Mouse (Mus musculus) embryonic stem cell, embryonic (primary cell): ENCODE results near the gene Gm43738.

Experiments
- CTCF ChIA-PET, 4 experiments: fragments of 300-600 bp in 2 of 4; fragments of 350-600 bp in 2 of 4; sonication (Branson Sonifier 250); formaldehyde crosslinking; loops; one replicate each; lab custom pipeline; 2022; ENCODE audit warnings: inconsistent platforms in 2 of 4; lab: Charles Lee
- POLR2A ChIA-PET, 4 experiments: fragments of 300-600 bp in 2 of 4; fragments of 350-600 bp in 2 of 4; sonication (Branson Sonifier 250); formaldehyde crosslinking; loops; one replicate each; lab custom pipeline; 2022; ENCODE audit warnings: antibody characterized with exemption in 4 of 4, inconsistent platforms in 1 of 4; lab: Charles Lee

Gm43738 gene

DNA sequence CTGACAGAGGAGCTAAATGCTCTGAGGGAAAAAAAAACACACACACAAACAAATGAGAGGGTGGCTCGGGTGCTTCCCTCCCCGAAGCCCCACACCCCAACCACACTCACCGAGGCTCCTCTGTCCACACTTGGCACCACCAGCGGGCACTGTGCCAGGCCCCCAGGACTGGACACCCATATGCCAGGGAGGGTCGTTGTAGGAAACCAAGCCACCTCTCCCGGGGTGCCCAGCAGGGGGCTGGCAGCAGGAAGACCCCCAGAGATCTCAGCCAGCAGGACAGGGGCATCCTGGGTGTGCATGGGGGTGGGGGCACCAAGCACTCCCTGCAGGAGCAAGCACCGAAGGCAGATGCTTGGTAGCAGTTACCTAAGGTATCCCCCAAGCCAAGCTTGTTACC is at the start of gene Gm43738:
Gene Gm43738, minus strand, starts transcription at position 289 of the 400 bp plus-strand sequence.
- CTCF ChIA-PET: interaction anchor here in 3 of 4 experiments (1.0 to 1.7 kb wide), 6 partner anchors 9 to 144 kb away, joined by 3 to 10 read pairs (median 6); partner anchors contain the start of gene Hcn3 (in 1 of the 3)
- POLR2A ChIA-PET: interaction anchor here in 2 of 4 experiments (0.7 to 5.0 kb wide), 12 partner anchors 9 to 243 kb away, joined by 3 to 63 read pairs (median 6); partner anchors contain the start of genes Rusc1 (in 2 of the 2) and Scamp3 (in 1 of the 2)

DNA sequence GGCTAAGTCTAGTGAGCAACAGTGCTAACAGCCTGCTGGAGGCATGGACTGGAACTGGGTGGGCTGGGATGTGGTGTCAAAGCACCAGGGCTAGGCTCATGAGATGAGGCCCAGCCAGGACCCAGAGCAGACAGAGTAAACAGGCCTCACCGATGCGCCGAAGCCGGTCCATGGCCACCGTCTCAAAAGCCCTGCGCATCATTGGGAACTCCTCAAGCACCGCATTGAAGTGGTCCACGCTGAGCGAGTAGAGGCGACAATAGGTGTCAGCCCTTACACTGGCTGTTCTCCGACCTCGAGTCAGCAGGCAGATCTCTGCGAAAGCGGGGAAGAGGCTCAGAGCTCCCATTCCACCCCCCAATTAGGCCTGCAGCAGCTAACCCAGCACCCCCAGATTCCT is 47.7 kb upstream of the Gm43738 start:
- CTCF ChIA-PET: interaction anchor here in 3 of 4 experiments (1.3 to 2.2 kb wide), 4 partner anchors 11 to 33 kb away, joined by 4 to 8 read pairs (median 6); partner anchors contain the start of genes Hcn3 (in 1 of the 3) and Pklr (in 1 of the 3)
- POLR2A ChIA-PET: interaction anchor here in 3 of 4 experiments (0.5 to 3.3 kb wide), 9 partner anchors 10 to 198 kb away, joined by 3 to 19 read pairs (median 5); partner anchors contain the start of genes Clk2 (in 2 of the 3), Ash1l (in 1 of the 3) and Pklr (in 1 of the 3)

DNA sequence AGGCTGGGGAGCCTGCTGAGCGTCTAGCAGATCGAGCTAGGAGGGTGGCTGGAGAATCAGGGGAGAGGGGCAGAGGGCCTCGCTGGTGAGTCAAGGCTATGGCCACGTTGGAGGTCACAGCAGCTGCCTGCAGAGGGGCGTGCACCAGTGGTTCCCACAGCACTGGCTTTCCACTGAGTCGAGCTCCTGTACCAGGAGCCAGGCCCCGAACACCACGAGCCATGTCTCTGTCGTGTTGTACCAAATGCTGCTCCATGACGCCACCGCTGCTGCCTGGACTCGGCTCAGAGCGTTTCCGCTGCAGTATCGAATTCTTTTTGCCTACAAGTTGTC is 47.0 kb upstream of the Gm43738 start:
- CTCF ChIA-PET: interaction anchor here in 3 of 4 experiments (0.5 to 1.6 kb wide), 6 partner anchors 12 to 130 kb away, joined by 3 to 8 read pairs (median 4); partner anchors contain the start of genes Hcn3 (in 1 of the 3) and Pklr (in 1 of the 3)
- POLR2A ChIA-PET: interaction anchor here in 3 of 4 experiments (0.5 to 3.3 kb wide), 9 partner anchors 11 to 387 kb away, joined by 3 to 19 read pairs (median 4); partner anchors contain the start of genes Hcn3 (in 1 of the 3), Pklr (in 1 of the 3) and Rusc1 (in 1 of the 3)

DNA sequence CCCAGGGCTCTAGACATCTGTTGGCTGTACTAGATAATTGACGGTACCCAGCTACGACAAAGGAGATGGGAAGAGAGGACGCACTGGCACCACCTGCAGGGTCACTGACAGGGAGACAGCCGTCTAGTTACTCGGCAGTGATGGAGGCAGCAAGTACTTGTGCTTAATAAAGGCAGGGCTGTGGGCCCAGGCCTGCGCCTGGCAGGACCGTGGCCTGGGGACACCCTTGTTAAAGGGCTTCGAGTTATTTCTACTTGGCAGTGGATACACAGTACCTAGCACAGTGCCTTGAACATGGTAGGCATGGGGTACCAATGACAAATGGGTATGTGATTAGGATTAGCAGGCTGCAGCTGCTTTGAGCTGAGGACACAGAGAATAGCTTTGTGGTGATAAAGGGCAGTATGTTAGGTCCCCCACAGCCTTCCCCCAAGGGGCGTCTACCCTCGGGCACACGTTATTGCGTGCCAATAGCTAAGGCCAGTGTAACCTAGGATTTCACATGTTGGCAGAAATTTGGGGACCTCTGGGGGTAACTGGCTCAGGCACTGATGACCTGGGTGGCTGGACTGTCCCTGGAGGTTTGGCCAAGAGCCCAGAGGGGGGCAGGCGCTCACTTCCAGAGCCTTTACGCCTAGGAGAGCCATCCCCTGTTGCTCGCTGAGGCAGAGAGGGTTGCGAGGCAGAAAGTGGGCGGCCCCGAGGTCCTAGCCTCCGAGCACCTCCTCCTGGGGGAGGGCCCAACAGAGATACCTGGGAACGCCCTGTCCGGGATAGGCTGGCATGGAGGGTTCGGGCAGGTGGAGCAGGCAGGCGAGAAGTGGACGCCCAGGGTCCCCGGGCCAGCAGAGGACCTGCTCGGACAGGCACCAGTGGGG is 46.4 kb upstream of the Gm43738 start:
- ChIA-PET POLR2A (interaction anchor here in 2 of 4 experiments (0.6 to 3.3 kb wide), 12 partner anchors 10 to 896 kb away, joined by 3 to 19 read pairs (median 4); partner anchors contain the start of genes Hcn3 (in 1 of the 2), Pklr (in 1 of the 2), Rusc1 (in 1 of the 2) and Scamp3 (in 1 of the 2)), CTCF (interaction anchor here (0.5 to 2.1 kb wide), 9 partner anchors 10 to 130 kb away, joined by 3 to 8 read pairs (median 4); partner anchors contain the start of genes Hcn3 (in 2 of the 4) and Pklr (in 2 of the 4))

DNA sequence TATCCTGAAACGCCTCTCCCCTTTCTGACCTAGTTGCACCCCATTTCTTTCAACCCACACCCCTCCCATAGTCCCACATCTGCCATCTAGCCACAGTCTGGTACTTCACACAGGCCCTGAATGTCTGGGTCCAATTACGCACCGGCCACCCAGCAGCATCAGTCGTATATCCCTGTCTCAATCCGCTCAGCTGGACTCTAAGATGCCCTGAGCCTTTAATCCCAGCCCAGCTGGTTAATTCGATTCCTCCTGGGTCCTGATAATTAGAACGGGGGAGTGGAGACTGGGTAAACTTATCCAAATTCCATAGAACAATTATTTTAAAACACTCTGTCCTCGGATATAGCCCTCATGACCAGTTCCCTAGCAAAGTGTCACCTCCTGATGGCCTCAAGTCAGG is 44.7 kb upstream of the Gm43738 start:
- CTCF ChIA-PET: interaction anchor here in 2 of 4 experiments (1.8 to 2.3 kb wide), 3 partner anchors 9 to 14 kb away, joined by 5 to 10 read pairs (median 8); partner anchors contain the start of genes Hcn3 (in 2 of the 2) and Pklr (in 1 of the 2)

DNA sequence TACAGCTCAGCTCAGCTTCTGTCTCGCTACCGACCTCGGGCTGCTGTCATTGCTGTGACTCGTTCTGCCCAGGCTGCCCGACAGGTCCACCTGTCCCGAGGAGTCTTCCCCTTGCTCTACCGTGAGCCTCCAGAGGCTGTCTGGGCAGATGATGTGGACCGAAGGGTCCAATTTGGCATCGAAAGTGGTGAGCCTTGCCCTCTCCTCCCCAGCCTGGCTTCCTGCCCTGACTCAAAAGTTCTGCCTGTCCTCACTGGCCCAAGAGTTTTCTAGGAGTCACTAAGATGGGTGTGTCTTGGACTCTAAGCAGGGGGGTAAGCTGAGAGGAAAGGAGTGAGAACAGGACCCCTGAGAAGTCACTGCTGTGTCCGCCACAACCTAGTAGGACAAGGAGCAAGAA is 43.9 kb upstream of the Gm43738 start:
- POLR2A ChIA-PET: interaction anchor here in 3 of 4 experiments (0.6 to 2.3 kb wide), 6 partner anchors 8 to 102 kb away, joined by 3 to 6 read pairs (median 4); partner anchors contain the start of gene Pklr (in 1 of the 3)
- CTCF ChIA-PET: interaction anchor here in 2 of 4 experiments (1.3 to 2.3 kb wide), 3 partner anchors 13 to 99 kb away, joined by 4 to 10 read pairs (median 4); partner anchors contain the start of gene Hcn3 (in 1 of the 2)

More for the DNA sequence above, 44.7 kb upstream of the Gm43738 start:
- POLR2A ChIA-PET: interaction anchor here in 3 of 4 experiments (0.6 to 3.3 kb wide), 5 partner anchors 8 to 101 kb away, joined by 3 to 19 read pairs (median 4); partner anchors contain the start of genes Pklr (in 2 of the 3) and Clk2 (in 1 of the 3)

DNA sequence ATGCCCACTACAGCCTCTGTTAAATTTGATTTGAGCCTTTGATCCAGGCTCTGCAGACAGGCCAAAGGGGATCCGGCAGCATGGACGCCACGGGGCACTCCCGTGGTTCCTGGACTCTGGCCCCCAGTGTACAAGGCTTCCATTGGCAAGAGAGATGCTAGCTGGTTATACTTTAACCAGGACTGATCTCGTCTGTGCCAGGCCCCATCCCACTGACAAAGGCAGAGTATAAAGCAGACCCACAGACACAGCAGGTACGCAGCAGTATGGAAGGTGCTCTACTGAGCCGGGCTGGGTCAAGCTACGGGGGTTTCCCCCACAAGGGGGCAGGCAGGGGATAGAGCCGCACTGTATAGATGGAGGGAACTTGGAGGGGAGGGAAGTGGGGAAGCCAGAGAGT is 35.5 kb upstream of the Gm43738 start:
- POLR2A ChIA-PET: interaction anchor here (0.5 to 4.0 kb wide), 24 partner anchors 9 to 458 kb away, joined by 3 to 19 read pairs (median 4); partner anchors contain the start of genes Scamp3 (in 2 of the 4), Clk2 (in 1 of the 4), Fam189b (in 1 of the 4) and Fdps (in 1 of the 4)
- CTCF ChIA-PET: interaction anchor here (0.6 to 2.5 kb wide), 41 partner anchors 8 to 607 kb away, joined by 3 to 18 read pairs (median 5); partner anchors contain the start of genes Hcn3 (in 2 of the 4), Clk2 (in 1 of the 4), Efna1 (in 1 of the 4) and Fam189b (in 1 of the 4)

DNA sequence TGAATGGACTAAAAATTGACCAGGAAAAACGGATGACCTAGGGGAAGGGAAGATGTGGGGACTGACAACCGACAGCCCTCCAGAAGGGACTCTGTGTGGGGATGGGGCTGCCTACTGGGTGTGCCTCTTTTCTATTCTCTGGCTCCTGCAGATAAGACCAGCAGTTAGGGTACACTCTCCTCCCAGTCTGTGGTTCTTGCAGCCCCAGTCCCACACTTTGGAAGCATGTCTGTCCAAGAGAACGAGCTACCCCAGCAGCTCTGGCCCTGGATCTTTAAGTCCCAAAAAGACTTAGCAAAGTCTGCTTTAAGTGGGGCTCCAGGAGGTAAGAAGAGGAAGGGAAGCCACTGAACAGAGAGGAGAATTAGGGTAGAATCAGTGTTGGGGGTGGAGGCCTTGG is 35.1 kb upstream of the Gm43738 start, which contains the start of gene Pklr:
Gene Pklr, plus strand, starts transcription at position 185 of the 400 bp plus-strand sequence.
- ChIA-PET CTCF (interaction anchor here (0.6 to 2.5 kb wide), 28 partner anchors 10 to 242 kb away, joined by 3 to 18 read pairs (median 6); partner anchors contain the start of genes Hcn3 (in 2 of the 4), Clk2 (in 1 of the 4), Efna1 (in 1 of the 4) and Fam189b (in 1 of the 4)), POLR2A (interaction anchor here (0.5 to 4.0 kb wide), 18 partner anchors 9 to 459 kb away, joined by 3 to 19 read pairs (median 4); partner anchors contain the start of genes Scamp3 (in 2 of the 4), Clk2 (in 1 of the 4), Fam189b (in 1 of the 4) and Hcn3 (in 1 of the 4))

DNA sequence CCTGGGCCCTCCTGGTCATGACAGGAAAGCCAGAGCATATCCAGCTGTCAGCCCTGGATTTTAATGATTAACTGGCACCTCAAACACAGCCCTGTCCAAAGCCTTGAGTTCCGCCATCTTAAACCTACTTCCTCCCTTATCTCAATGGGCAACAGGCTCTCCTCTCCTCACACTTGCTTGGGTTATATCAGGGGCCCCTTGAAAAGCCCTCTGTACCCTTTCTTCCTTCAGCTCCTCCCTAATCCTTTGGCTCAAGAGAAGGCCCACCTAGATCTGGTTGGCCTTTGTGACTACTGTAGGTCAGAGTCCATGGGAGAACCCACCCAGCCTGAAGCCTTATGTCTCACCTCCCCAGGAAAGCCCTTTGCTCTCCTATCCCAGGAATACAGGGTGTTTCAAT is 32.9 kb upstream of the Gm43738 start:
- POLR2A ChIA-PET: interaction anchor here in 1 of 4 experiments (1.3 kb wide), 1 partner anchor 10 kb away, joined by 4 read pairs; no protein-coding TSS in a partner anchor
- CTCF ChIA-PET: interaction anchor here in 1 of 4 experiments (0.5 to 1.6 kb wide), 2 partner anchors 17 to 26 kb away, joined by 6 to 7 read pairs; partner anchors contain the start of gene Hcn3

DNA sequence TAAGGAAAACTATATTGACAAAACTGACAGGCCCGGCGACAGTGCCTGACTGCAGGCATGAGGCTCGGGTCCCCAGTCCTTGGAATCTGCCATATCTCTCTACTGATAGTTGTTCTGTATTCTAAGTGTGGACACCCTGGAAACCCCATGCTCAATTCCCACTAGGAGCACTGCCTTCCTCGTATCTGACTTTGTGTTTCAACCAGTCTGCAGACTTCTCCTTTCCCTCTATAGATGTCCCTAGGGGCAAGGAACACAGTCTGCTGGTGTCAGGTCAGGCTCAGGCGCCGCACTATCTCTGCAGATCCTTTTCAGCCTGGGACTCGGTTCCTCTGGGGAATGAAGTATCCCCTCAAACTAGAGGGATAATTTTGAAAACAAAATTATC is 32.2 kb upstream of the Gm43738 start:
- POLR2A ChIA-PET: interaction anchor here in 1 of 4 experiments (1.0 to 1.2 kb wide), 2 partner anchors 11 to 44 kb away, joined by 3 to 4 read pairs; no protein-coding TSS in a partner anchor
- CTCF ChIA-PET: interaction anchor here in 2 of 4 experiments (0.5 to 1.6 kb wide), 8 partner anchors 11 to 60 kb away, joined by 3 to 7 read pairs (median 3); partner anchors contain the start of gene Hcn3 (in 2 of the 2)

DNA sequence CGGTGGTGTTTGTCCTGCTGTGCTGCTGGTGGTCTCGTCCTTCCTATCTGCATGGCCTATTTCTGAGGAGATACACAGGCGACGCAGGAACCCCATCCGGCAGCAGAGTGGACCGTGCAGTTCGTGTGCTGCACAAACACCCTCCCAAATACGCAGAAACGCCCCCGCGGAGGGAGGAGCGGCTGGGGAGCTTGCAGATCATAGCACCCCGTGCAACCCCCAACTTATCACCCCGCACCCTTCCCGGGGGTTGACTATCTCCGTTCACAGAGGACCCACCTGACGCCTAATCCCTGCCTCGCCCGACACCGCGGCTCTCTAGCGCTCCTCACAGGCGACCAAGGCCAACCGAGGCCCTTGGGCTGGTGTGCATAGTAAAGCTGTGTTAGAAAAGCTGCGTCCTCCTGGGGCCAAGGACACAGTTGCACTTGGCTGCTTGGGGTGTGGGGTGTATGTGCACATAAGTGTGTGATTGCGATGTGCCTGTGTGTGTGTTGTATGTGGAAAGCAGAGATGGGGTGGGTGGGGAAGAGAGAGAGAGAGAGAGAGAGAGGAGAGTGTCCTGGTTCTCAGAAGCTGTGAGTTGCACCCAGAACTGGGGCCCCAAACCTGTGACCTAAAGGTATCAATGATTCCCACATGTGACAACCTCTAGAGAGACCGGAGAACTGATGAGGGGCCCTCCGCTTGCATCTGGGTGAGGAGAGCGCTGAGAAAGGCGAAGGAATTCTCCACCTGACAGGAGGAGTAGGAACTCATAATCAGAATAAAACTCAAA is 31.6 kb upstream of the Gm43738 start:
- ChIA-PET POLR2A (interaction anchor here in 3 of 4 experiments (0.6 to 1.2 kb wide), 5 partner anchors 10 to 233 kb away, joined by 3 to 4 read pairs (median 3); no protein-coding TSS in a partner anchor), CTCF (interaction anchor here in 3 of 4 experiments (0.5 to 1.6 kb wide), 9 partner anchors 8 to 61 kb away, joined by 3 to 7 read pairs (median 3); partner anchors contain the start of gene Hcn3 (in 2 of the 3))

DNA sequence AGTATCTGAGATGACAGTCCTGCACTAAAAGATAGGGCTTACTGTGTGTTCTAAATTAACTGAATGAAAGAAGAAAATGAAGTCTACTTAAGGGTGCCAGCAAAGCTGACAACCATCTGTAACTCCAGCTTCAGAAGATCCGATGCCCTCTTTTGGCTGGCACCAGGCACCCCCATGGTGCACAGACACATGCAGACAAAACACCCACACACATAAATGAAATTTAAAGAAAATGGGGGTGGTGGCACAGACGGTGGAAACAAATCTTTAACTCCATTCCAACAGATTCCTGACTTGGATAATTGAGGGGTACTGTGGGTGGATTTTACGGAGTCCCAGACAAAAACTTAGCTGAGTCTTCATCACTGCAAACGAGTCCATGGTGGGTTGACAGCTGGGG is 30.9 kb upstream of the Gm43738 start:
- ChIA-PET CTCF (interaction anchor here (0.5 to 1.6 kb wide), 11 partner anchors 9 to 62 kb away, joined by 3 to 7 read pairs (median 3); partner anchors contain the start of genes Hcn3 (in 2 of the 4) and Fdps (in 1 of the 4)), POLR2A (interaction anchor here in 2 of 4 experiments (0.6 to 1.2 kb wide), 4 partner anchors 11 to 42 kb away, joined by 3 to 4 read pairs (median 3); no protein-coding TSS in a partner anchor)

DNA sequence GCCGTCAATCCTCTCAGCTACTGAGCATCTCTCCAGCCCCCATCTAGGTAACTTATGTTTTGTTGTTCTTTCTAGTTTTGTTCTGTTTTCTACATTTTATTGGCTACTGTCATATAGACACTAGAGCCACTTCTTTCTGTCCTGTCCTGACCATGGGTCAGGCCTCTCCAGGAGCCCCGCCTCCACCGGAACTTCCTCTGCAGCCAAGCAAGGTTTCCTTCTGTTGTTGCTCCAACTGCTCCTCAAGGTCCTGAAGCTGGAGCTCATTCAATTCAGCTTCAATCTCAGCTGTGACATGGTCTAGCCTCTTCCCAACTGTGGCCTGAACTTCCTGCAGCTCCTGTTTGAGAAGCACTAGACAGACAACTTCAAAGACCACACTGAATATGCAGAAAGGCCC is 29.0 kb upstream of the Gm43738 start:
- CTCF ChIA-PET: interaction anchor here in 2 of 4 experiments (0.7 to 0.9 kb wide), 2 partner anchors 14 to 94 kb away, joined by 4 read pairs; no protein-coding TSS in a partner anchor
- POLR2A ChIA-PET: interaction anchor here in 3 of 4 experiments (0.6 to 1.4 kb wide), 7 partner anchors 11 to 40 kb away, joined by 3 to 8 read pairs (median 3); no protein-coding TSS in a partner anchor

DNA sequence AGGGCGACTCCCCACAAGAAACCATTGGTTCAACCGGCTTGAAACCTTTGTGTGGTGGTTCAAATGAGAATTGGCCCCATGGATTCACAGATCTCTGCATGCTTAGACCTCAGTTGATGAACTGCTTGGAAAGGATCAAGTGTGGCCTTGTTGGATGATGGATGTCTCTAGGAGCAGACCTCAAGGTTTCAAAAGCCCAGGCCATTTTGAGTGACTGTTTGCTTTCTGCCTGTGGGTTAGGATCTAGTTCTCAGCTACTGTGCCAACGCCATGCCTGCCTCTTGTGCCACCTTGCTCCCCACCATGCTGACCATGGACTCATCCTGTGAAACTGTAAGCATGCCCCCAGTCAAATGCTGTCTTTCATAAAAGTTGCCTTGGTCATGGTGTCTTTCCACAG is 25.1 kb upstream of the Gm43738 start:
- CTCF ChIA-PET: interaction anchor here in 1 of 4 experiments (1.1 kb wide), 1 partner anchor 10 kb away, joined by 3 read pairs; no protein-coding TSS in a partner anchor
- POLR2A ChIA-PET: interaction anchor here in 1 of 4 experiments (1.4 kb wide), 1 partner anchor 21 kb away, joined by 4 read pairs; no protein-coding TSS in a partner anchor

DNA sequence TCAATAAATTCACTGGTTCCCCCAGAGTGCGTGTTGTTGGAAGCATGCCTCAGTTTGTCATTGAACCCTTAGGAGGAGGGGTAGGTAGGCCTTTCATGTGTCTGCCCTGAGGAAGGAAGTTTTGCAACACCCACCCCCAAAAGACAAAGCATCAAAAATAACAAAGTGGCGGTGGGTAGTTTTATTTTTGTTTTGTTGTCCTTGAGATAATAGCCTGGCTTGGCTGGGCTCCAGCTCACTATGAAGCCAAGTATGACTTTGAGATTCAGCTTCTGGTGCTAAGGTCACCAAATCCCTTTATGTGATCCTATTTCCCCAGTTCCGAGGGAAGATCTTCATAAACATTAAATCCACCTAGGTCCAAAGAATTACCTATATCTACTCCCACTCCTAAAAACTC is 23.3 kb upstream of the Gm43738 start:
- CTCF ChIA-PET: interaction anchor here in 2 of 4 experiments (0.6 to 1.0 kb wide), 3 partner anchors 12 to 714 kb away, joined by 3 to 7 read pairs (median 3); partner anchors contain the start of genes Pklr (in 1 of the 2) and Pmf1 (in 1 of the 2)
- POLR2A ChIA-PET: interaction anchor here in 1 of 4 experiments (1.2 to 1.5 kb wide), 2 partner anchors 10 to 24 kb away, joined by 3 to 4 read pairs; no protein-coding TSS in a partner anchor
